Mouse (Mus musculus) testis, adult 10 weeks (tissue): ENCODE measurements around the gene Car7. TPM values are rescaled to one million over a fixed set of nuclear protein-coding genes. Genes with fewer than 3 reads are reported as not detected.

Experiments used
- polyA plus RNA-seq: library from polyadenylated mRNA; stranded (reverse); fragments of 350-450 nt; fragmentation: Illumina TruSeq; extraction: RNeasy Lipid Tissue Mini Kit (QIAGEN cat#74804); gene quantifications from one replicate; pipeline ENCODE4 v1.2.3, GENCODE M21; 2014; ENCODE audit warnings: low read depth, low replicate concordance

Gene Car7
- 0.28 TPM for polyA plus RNA-seq

GRCm38 (mm10) chr8:104533971-104534778 lies at the start of gene Car7, which contains the start of gene Nae1:
Gene Car7 (plus strand): TSS chr8:104534689.
Gene Nae1 (minus strand): TSS chr8:104534637.

DNA sequence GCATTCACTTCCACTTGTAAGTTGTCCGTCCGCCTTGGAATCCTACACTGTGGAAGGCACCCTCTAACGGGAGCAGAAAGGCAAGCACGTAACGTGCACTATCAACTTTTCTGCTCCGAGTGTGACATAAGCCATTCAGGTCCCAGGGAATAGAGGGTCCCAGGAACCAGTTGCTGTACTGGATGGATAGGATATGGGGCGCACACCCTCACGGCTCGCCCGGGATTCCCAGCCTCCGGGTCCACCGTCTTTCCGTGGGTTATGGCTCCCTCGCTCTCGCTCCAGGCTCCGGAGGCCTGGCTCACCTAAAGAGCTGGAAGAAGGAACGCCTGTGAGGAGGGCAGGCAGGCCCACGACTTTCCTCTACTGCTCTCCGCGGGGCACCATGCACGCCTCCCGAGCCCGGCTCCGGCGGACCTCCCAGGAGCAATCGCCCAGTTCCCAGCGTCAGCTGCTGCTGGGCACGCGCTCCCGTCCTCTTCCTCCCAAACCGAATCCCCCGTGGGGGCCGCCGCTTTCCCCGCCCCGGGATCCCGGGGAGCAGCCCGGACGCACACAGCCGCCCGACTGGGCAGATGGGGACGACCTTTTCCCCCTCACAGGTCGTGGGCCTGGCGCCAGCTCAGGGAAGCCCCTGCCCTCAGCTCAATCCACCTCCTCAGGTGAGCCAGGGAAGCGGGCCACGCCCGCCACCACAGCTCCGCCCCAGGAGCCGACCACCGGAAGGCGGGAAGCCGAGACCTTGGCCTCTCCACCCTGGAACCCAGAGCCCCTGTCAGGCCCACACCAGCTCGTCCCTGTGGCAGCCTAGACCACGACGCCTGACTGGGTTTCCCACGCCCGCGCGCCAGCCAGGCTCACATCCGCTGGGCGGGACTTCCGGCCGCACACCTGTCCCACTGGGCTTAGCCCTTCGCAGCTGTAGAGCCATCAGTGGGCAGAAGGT lies 25.2 kb upstream of the Car7 start, which contains the start of gene Terb1:
TSS of gene Terb1 (minus strand) at position 850 of the 946 bp plus-strand sequence.

GRCm38 (mm10) chr8:104591133-104591834 lies 56.8 kb downstream of the Car7 start, which contains the start of gene Pdp2:
Gene Pdp2 (plus strand): TSS chr8:104591451.

Other genes starting within 250 kb of the Car7 start
- gene Cmtm2a, start 241.5 kb upstream of the Car7 start, polyA plus RNA-seq, result 2,269 TPM
- gene Gm45711, start 224.6 kb upstream of the Car7 start, polyA plus RNA-seq, result 29.6 TPM
- gene Cmtm1, start 224.5 kb upstream of the Car7 start, polyA plus RNA-seq, result 0.92 TPM
- gene Gm11020, start 213.1 kb upstream of the Car7 start, polyA plus RNA-seq, result not detected
- 1,284 TPM for gene Cmtm2b, start 212.5 kb upstream of the Car7 start, polyA plus RNA-seq
- 4.6 TPM for gene Cmtm3, start 195.3 kb upstream of the Car7 start, polyA plus RNA-seq
- gene Cmtm4, start 138.9 kb upstream of the Car7 start, polyA plus RNA-seq, result 2.7 TPM
- 146 TPM for gene Dync1li2, start 91.6 kb upstream of the Car7 start, polyA plus RNA-seq
- 65.7 TPM for gene Terb1, start 24.8 kb upstream of the Car7 start, polyA plus RNA-seq
- 267 TPM for gene Nae1, start 52 bp upstream of the Car7 start, polyA plus RNA-seq
- gene Pdp2, start 56.8 kb downstream of the Car7 start, polyA plus RNA-seq, result 1.5 TPM
- not detected for gene Cdh16, start 89.7 kb downstream of the Car7 start, polyA plus RNA-seq
- gene Rrad, start 96.6 kb downstream of the Car7 start, polyA plus RNA-seq, result not detected
- gene Ciao2b, start 107.3 kb downstream of the Car7 start, polyA plus RNA-seq, result 1.9 TPM
- not detected for gene Ces2a, start 199.3 kb downstream of the Car7 start, polyA plus RNA-seq